Mouse (Mus musculus) right cerebral cortex, postnatal 14 days (tissue): ENCODE data around the gene Llcfc1.

Source experiments
- DNase-seq: peaks from one replicate; pipeline ENCODE4 v3.0.0; 2022

Llcfc1 gene

GRCm38 (mm10) chr6:41684131-41684530 is at the start of gene Llcfc1:
Gene Llcfc1 (plus strand): TSS chr6:41684431.
- no peak for DNase-seq

DNA sequence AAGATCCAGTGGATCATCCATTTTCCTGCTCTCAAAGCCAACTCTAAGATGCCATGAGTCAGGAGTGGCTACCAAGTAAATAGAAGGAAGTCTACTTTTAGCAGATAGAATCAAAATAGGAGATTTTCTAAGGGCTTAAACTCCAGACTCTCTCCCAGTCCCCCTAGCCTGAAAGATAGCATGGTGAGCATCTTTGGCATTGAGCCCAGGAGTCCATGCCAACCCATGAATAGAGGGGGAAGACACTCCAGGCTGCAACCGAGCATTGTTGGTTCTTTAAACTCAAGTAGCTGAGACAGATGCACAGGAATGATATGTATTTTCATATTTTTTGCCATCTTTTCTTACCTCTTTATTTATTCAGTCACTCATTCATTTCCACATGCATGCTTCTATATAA is 49.0 kb upstream of the Llcfc1 start:
- no peak for DNase-seq

- DNase-seq, result no peak
Observed at GRCm38 (mm10) chr6:41636178-41636577, 48.1 kb upstream of the Llcfc1 start, which contains the start of gene Trpv6. Gene Trpv6 (minus strand): TSS chr6:41636405.

- DNase-seq, result no peak
Observed at GRCm38 (mm10) chr6:41637393-41637792, 46.8 kb upstream of the Llcfc1 start.

DNA sequence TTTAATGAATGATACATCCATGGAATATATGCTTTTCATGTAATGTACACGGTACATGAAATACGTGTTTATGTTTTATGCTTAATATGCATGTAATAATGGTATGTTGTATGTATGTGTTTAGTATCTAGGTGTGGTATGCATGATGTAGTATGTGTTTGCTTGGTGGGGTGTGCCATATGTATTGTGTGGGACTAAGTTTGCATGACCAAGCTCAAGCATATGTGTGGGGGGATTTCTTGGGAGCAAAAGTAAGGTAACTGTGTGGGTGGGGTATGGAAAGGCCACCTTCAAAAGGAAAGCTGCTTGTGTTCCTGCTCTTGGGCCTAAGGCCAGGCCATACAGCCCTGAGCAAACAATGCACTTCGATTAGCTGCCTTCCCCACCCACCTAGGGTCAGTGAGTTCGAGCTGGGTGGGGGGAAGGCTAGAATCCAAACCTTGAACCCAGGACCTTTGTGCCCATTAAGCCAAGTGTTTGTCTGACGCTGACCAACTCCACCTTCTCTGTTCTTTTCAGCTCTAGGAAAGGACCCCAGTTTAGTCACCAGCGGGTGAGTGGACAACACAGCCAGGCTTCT is 46.2 kb upstream of the Llcfc1 start:
- DNase-seq, result no peak

GRCm38 (mm10) chr6:41640449-41640848 is 43.8 kb upstream of the Llcfc1 start:
- no peak for DNase-seq

DNA sequence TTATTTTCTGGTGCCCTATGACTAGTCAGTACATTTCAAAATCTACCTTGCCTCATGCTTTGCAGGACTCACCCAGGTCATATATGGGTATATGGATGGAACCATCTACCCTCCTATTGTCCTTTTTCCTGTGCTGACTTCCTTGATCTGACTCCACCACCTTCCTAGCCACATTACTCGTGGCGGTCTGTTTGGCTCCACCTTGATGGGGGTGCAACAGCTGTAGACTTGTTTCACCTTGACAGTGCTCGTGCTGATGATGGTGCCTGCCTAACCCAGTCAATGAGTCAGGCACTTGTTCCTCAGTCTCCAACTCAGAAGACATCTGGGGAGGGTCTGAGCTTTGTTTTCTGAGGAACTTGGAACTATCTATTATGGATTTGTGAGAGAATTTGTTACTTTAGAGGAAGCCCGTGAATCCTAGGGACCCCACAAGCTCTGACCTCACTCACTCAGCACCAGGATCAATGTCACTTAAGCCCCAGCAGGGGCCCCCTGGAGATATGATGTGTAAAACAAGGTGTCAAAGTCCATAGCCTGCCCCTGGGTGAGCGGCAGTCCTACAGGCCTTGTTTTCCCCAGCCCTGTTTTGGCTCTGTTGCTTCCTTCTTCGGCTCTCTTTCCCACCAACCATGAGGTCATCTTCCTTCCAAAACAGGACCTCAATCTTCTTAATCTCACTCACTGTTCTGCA is 42.9 kb upstream of the Llcfc1 start:
- DNase-seq, result no peak

GRCm38 (mm10) chr6:41642765-41643164 is 41.5 kb upstream of the Llcfc1 start:
- DNase-seq, result no peak

GRCm38 (mm10) chr6:41643227-41643626 is 41.0 kb upstream of the Llcfc1 start:
- DNase-seq, result no peak

DNA sequence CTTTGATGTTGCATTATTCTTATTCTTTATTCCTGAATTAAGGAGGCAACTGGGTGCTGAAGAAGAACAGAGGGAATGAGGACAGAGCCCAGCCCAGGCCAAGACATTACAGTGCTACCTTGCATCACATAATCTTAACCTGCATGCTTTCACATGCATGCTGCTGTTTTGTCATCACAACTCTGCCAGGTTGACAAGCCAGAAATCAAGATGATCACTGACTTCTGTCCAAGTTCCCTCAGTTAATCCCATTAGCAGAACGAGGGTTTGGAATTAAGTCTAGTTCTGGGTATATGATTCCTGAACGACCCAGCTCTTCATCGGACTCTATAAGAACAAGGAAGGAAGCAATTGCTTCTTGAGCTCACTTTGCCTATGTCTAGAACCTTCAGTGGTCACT is 38.0 kb upstream of the Llcfc1 start:
- DNase-seq, result no peak

- no peak for DNase-seq
Observed at GRCm38 (mm10) chr6:41646672-41647071, 37.6 kb upstream of the Llcfc1 start.

GRCm38 (mm10) chr6:41653173-41653572 is 31.1 kb upstream of the Llcfc1 start:
- no peak for DNase-seq

- no peak for DNase-seq
Observed at GRCm38 (mm10) chr6:41654648-41655047, 29.6 kb upstream of the Llcfc1 start.

- no peak for DNase-seq
Observed at GRCm38 (mm10) chr6:41658487-41658886, 25.7 kb upstream of the Llcfc1 start.

DNA sequence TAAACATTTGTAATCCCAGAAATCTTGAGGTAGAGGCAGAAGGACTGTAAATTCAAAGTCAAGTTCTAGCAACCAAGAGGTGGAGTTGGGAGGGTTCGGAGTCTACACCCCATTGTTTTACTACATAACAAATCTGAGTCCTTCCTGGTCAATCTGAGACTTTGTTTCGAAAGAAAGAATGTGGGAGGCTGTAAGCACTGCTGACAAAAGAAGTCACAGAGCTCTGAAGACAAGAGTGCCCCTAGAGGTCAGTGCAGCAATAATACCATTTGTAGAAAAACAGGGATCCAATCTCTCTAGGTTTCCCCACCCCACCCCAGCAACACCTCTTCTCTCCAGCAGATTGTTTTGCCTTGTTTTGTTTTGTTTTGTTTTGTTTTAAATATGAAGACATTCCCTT is 21.9 kb upstream of the Llcfc1 start:
- DNase-seq, result no peak

DNA sequence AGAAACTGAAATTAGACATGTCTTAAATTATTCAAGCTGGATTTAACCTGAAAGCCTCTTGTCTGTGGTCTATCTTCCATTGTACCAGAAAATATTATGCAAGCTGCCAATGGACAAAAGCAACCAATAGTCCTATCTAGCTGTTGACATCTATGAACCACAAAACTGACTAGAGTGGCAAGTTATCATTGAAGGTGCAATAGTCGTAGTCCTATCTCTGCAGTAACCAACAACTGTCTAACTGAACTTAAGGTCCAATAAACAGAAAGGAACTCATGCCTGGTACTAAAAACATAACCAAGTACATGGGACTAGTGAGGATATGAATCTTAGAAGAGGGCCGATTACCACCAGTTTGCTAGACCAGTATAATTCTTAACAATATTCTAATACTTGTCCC is 7.7 kb upstream of the Llcfc1 start:
- DNase-seq, result no peak

DNA sequence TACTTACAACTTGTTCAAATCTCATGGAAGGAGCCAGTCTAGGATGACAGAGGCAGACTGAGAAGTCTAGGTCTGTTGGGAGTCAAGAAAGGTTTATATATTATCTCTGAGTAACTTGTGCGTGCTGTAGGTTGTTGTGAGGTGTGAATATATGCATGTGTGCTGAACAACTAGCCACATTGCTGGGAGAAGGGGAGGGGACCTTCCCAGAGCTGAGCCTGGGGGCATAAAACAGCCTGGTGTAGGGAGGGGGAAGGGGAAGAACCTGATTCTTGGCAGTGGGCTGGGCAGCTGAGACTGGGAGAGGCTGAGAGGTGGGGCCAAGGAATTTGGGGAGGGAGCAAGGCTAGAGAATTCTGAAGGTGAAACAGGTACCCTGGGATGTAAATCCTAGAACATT is 3.6 kb upstream of the Llcfc1 start, which contains the start of gene Trpv5:
Gene Trpv5, minus strand, starts transcription at position 101 of the 400 bp plus-strand sequence.
- DNase-seq, result no peak

GRCm38 (mm10) chr6:41681656-41682055 is 2.6 kb upstream of the Llcfc1 start:
- DNase-seq, result no peak

GRCm38 (mm10) chr6:41684911-41685310 is 680 bp downstream of the Llcfc1 start:
- no peak for DNase-seq

- DNase-seq, result no peak
Observed at GRCm38 (mm10) chr6:41685596-41685995, 1.4 kb downstream of the Llcfc1 start.

GRCm38 (mm10) chr6:41692200-41692599 is 8.0 kb downstream of the Llcfc1 start:
- DNase-seq, result no peak

GRCm38 (mm10) chr6:41694407-41694806 is 10.2 kb downstream of the Llcfc1 start:
- no peak for DNase-seq

- no peak for DNase-seq
Observed at GRCm38 (mm10) chr6:41701245-41701644, 17.0 kb downstream of the Llcfc1 start.

DNA sequence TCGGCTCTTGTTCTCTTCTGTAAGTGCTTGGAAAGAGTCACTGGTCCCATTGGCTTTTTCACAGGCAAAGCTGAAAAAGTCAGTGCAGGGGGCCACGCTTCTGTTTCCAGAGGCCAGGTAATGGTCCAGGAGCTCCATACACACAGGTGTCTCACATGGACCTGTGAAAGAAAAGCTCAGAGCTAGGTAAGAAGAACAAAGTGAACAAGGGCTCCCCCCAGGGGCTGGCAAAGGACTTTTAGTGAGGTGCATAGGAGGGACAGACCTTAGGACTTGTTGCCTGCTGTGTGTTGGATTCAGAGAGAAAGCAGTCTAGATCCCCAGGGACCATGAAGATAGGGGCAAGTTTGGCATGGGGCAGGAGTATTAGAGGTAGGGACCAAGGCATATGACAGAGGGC is 18.7 kb downstream of the Llcfc1 start:
- no peak for DNase-seq

- no peak for DNase-seq
Observed at GRCm38 (mm10) chr6:41704123-41704522, 19.9 kb downstream of the Llcfc1 start, which contains the start of gene Kel. Gene Kel (minus strand): TSS chr6:41704339.
